Mouse (Mus musculus) left cerebral cortex, postnatal 14 days (tissue): Measurements from ENCODE around the gene Rap1b. TPM values are rescaled to one million over a fixed set of nuclear protein-coding genes. Genes with fewer than 3 reads are reported as not detected.
"Not testable (repeated sequence)": the region's sequence is repeated elsewhere in the genome, so short reads cannot be mapped to it uniquely, and the experiment has no call there.

Experiments used
- DNase-seq, 2 experiments: peaks; one replicate each; pipeline ENCODE4 v3.0.0; 2021 to 2022; ENCODE audit warnings: low spot score in 2 of 2, mixed read lengths in 1 of 2
- intact Hi-C: fragments of 180-260 bp; cut with DNase I; formaldehyde crosslinking; loops from one replicate; pipeline ENCODE4 v1.15.1; 2025
- long read RNA-seq, 2 experiments: library from polyadenylated mRNA; stranded (forward); transcript quantifications; one replicate each; pipeline ENCODE4 v2.0.0; 2021
- total RNA-seq, 2 experiments: library from RNA; stranded (reverse); gene quantifications; 2 replicates each; pipeline ENCODE4 v1.2.3; 2021

Rap1b gene
- total RNA-seq = 10 to 100 TPM; 76.6 to 76.7 TPM
- long read RNA-seq, experiment 1, transcript Rap1b-201 (8 exons, 2,724 nt) = major isoform, 196 of 211 reads
- long read RNA-seq, experiment 1, partial matches to known transcripts = 3 of 211 reads
- long read RNA-seq, experiment 1, other reads (novel, unspliced or antisense) = 12 of 211 reads
- long read RNA-seq, experiment 2, transcript Rap1b-201 (8 exons, 2,724 nt) = major isoform, 151 of 166 reads
- long read RNA-seq, experiment 2, partial matches to known transcripts = 3 of 166 reads
- long read RNA-seq, experiment 2, other reads (novel, unspliced or antisense) = 12 of 166 reads

DNA sequence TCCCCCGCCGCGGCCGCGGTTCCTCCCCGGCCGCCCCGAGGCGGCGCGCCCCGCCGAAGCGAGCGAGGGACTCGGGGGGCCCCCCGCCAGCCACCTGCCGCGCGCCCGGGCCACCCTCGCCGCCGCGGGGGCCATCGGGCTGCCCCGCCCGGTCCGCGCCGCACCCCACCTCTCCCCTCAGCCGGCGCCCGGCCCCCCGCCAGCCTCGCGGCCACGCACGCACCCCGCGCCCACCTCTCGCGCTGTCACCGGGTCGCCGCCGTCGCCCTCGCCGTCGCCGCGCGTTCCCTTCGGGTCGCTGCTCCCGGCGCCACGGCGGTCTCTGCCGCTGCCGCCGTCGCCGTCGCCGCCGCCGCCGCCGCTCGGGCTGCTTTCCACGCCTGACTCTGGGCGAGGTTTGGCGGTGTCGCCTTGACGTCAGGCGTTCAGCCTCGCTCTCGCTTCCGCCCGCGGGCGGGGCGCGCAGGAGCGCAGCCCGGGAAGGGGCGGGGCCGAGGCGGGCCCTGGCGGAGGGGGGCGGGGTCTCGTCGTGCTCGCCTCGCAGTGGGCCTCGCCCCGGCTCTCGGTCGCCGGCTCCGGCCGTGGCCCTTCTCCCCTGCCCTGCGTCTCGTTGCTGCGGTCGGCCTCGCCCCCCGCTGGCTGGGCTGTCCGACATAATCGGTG lies at the start of gene Rap1b:
Rap1b (minus strand) TSS at position 439 of the 663 bp plus-strand sequence.
- intact Hi-C loops = loop anchor here (2.0 to 5.0 kb wide), 2 partner anchors 53 to 262 kb away; partner anchors contain the start of gene Nup107
- DNase-seq = peak; percentile 95 to 96

DNA sequence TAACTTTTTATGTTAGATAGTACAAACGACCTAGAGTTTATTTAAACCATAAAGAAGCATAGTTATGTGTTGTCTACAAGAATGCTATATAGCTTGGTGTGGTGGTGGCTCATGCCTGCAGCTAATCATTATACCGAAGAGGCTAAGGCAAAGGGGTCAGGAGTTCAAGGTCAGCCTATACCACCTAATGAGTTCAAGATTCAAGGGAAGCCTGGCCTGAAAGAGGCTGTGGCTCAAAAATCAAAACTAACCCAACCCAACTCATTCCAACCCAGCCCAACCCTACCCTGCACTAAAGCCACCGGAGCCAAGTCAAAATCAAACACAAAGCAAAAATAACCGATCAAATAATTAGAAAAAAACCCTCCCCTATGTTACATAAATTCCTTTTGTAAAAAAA lies 49.4 kb upstream of the Rap1b start:
- intact Hi-C loops = no loop called here

DNA sequence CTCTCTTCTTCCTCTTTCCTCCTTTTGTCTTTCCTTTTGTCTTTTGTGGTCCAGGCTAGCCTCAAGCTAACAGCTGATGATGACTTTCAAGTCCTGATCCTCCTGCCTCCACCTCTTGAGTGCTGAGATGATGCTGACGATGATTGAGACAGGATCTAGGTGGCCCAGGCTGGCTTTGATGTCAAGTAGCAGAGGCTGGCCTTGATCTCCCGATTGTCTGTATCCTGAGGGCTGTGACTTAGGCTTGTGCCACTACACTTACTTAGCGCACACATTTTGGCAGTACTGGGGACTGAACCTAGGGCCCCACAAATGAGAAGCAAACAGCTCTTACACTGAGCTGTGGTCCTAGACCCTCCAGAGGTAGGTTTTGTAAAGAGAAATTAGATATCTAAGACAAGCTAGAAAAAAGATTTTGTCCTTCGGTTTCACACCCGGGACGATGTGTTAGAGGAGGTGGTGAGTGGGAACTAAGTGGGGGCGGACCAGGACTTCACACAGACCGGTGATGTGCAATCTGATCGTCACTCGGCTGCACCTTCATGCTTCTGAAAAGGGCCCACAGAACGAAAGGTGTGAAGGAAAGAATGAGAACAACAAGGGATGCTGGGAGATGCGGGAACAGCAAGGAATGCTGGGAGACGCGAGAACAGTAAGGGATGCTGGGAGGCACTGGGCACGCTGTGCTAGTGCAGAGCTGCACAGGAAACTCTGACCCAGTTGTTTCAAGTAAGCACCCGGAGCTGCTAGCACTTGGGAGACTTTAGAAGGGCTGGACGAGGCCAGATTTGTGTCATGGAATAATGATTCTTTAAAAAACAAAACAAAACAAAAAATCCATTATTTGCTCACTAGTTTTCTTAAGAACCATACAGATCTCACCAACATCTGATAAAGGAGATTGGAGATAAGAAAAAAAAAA lies 48.5 kb upstream of the Rap1b start:
- intact Hi-C loops = no loop called here
- no peak for DNase-seq

More for the DNA sequence above, 49.4 kb upstream of the Rap1b start:
- DNase-seq = no peak

DNA sequence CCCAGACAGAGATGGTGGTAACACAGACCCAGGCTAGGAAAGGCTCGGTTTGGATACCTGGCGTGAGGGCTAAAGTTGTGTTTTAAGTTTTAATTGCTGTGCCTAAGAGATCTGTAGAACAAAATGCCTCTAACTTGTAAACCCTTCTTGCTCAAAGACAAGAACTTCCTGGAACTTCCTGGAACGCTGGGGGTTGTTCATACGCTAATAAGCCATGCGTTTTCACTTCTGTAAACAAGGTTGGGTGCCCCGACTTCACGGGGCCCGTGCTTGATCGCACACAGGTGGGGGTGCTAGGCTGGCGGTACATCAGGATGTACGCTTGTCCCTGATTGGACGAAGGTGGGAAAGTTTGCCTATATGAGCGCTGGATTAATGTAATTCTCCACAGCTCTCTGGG lies 47.3 kb upstream of the Rap1b start:
- DNase-seq, intact Hi-C loops: not testable (repeated sequence)

DNA sequence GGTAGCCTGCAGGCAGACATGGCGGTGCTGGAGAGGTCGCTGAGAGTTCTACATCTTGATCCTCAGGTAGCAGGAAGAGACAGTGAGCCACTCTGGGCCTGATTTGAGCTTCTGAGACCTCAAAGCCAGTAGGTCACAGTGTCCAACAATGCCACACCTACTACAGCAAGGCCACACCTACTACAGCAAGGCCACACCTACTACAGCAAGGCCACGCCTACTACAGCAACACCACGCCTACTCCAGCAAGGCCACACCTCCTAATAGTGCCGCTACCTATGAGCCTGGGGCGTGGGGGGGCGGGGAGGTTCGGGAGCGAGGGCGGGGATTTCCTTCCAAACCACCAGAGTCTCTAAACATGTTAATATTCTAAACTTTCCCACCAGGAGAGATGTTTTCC lies 45.5 kb upstream of the Rap1b start:
- intact Hi-C loops = no loop called here
- DNase-seq = no peak

DNA sequence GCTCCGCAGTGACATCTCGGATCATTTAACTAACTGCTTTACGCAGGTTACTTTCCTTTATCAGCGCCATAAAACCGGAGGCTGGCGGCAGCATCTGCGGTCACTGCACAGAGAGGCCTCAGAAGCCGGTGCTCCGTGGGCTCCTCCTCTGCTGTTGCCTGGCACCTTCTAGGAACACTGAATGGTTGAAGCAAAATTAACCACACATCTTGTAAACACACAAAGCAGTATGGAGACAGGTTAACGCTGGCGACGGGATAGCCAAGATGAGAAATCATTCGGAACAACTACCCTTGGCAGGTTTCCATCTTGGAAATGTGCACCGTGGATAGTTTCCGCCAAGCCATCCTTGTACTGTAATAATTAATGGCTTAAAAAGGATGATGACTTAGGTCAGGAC lies 43.0 kb upstream of the Rap1b start:
- intact Hi-C loops = no loop called here

DNA sequence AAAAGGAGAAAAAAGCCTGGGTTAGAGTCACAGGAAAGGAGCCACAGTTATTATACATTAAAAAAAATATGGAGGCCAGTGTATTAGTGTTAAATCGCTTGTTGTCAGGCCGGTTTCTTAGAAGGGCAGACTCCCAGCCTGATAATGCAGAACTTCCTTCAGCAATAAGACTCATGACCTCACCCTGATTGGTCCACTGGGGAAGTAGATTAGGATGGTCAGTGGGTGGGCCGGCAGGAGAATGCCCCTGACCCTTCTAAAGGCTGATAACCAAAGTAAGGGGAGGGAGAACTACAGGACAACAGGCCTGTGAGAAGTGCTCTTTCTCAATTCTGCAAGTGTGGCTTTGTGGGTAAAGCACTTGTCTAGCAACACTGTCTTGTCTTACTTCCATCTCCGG lies 39.5 kb upstream of the Rap1b start:
- intact Hi-C loops = no loop called here
- no peak for DNase-seq

More for the DNA sequence above, 43.0 kb upstream of the Rap1b start:
- no peak for DNase-seq

DNA sequence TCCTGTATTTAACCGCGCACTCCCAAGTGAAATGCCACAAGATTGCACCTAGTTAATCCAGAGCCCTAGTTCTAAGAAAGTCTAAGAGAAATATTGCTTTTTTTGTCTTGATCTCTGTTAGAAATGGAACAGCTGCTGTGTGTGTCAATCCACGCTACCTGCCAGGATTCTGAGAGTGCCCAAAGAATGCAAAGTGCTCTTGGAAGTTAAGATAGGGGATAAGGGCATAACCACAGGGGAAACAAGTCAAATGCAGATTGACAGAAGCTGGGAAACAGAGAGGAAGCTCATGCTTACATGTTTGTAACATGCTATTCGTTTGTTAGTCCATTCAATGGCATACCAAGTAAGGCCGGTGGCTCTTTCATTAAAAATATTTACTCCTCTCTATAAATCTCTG lies 38.9 kb upstream of the Rap1b start:
- no peak for DNase-seq
- intact Hi-C loops = no loop called here

DNA sequence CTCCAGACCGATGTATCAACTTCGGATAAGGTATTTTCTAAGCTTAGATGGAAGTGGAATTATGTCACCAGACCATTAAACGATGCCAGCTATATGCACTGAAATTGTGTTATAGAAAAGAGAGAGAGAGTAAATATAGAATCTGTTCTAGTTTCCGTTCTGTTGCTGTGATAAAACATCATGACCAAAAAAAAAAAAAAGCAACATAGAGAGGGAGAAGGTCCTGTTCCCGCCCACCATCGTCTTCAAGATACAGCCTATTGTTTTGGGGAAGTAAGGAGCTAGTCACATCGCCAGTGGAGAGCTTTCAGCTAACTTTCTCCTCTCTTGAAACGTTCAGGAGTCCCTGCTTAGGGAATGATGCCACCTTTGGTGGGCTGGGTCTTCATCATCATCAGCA lies 37.6 kb upstream of the Rap1b start:
- DNase-seq = no peak
- intact Hi-C loops = no loop called here

DNA sequence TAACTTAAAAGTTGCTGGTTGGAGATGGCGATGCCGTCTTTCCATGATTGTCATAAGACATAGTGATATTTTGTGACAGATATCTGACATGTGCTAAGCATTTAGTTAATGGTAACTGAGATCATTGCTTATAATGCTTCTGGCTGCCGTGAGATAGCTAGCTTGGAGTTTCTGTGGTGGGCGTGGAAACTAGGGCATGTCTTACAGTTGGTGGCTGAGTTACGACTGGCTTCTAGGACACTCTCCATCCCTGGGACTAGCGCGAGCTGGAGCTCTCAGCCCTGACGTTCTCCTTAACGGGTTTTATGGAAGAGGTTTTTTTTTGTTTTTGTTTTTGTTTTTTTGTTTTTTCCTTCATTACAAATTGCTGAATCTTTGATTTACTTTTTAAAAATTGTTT lies 32.8 kb upstream of the Rap1b start:
- intact Hi-C loops = no loop called here
- peak in 1 of 2 experiments; percentile 40 for DNase-seq

DNA sequence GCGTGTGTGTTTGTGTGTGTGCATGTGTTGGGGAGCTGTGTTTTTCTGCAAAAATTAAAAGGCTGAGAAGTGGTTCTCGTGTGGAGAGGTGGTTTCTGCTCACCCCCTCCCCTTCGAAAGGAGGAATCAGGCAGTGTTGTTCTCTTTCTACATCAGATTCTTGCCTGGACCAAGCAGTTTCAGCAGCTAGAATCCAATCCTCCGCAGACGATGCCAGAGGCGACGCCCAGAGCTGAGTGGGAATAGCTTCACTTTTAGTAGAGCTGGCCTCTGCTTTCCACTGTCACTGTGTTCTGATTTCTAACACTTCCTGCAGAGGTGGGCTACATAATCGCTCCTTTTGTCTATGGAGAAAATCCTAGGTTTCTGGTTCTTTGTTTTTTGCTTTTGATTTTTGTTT lies 31.0 kb upstream of the Rap1b start:
- intact Hi-C loops = no loop called here
- DNase-seq = no peak

DNA sequence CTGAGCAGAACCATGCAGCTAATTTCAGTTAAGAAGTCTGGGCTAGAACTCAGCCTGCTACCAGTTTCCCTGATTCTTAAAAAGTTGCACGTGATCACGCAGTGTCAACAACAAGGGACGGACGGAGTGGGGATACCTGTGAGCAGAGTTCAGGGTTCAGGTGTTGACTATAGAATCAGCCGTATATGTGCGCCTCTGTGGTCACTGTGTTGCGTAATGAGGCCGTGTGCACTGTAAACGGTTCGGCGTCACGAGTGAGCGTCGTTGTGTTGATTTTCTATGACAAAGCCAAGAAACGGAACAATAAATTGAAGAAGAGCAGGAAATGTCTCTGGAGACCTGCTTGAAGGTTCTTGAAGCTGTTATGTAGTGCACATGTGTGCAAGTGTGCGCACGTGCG lies 30.6 kb upstream of the Rap1b start:
- intact Hi-C loops = no loop called here
- no peak for DNase-seq

DNA sequence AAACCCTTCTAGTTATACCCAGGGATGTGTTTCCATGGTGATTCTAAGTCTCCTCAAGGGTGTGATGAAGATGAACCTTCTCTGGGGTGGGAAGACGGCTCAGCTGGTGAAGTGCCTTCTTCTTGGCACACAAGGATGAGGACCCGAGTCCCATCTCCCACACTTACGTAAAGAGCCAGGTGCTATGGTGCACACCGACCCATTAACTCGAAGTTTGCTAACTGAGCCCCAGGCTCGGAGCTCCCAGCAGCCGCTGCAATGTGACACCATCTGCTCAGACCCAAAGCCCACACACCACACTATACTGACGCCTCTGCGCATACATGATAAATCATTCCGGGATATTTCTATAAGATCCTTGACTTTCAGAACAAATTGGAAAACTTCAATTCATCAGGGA lies 29.1 kb upstream of the Rap1b start:
- intact Hi-C loops = no loop called here
- peak; percentile 56 to 64 for DNase-seq

DNA sequence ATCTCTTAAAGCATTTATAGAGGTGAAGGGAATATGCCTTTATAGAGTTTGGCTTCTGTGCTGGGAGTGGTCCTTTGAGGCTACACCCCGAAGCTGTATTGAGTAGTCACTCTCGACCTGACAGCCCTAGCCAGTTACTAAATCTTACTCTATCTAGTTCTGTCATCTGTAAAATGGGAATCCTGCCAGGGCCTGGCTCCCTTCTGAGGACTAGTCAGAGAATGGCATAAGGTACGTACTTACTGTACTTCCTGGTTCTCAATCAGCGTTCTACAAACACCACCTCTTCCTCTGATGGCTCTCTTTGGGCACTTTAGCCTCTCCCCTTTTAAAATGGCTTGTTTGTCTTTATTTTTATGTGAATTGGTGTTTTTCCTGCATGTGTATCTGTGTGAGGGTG lies 28.1 kb upstream of the Rap1b start:
- intact Hi-C loops = no loop called here
- no peak for DNase-seq

DNA sequence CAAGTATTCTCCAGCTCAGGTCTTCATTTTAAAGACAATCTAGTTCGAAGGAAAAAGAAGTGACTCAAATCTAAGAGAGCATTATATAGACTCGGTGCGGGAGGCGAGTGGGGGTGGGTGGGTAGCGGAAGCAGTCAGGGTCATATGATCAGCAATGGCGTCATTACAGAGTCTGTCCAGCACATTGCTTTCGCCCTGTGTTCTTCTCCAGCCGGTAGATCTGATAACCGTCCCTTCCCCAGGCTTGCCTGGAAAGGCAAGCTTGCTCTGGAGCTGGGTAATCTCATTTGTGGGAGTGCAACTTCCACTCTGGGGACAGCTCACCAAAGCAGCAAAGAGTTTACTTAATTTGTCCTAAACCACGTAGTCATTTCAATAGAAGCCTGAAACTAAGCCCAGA lies 26.6 kb upstream of the Rap1b start:
- DNase-seq = no peak
- intact Hi-C loops = no loop called here

DNA sequence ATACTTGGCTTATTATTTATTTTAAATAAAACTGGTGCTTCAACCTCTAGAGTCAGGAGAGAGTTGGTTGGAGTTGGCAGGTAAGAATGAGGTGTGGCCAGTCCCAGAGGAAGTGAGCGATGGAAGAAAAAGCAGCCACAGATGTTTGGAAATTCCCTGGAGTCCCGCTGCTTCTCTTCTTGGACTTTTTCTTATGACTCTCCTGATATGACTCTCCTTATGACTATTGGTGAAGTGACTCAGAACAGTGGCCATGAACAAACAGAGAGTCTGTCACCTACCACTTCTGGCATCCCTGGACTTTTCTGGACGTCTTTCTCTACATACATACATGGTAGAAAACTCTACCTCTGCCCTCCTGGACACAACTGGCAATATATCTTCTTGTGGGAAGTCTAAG lies 21.5 kb upstream of the Rap1b start:
- no peak for DNase-seq
- intact Hi-C loops = no loop called here

DNA sequence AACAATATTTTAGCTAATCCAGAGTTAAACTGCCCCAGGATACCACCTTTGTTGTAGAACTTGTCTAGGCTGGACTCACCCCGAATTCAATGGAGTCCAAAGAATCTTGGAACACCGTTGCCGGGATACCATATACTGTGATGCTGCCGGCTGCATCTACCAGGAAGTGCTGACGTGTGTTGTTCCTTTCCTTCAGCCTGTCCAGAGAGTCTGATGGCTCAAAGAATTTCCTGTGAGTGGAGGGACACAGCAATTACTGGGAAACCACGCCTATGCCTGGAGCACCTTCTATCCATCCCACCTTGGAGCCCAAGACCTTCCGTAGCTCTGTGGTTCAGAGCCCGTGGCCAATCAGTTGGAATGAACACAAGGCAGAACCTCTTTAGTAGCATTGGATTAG lies 20.8 kb upstream of the Rap1b start:
- intact Hi-C loops = no loop called here
- DNase-seq = no peak

DNA sequence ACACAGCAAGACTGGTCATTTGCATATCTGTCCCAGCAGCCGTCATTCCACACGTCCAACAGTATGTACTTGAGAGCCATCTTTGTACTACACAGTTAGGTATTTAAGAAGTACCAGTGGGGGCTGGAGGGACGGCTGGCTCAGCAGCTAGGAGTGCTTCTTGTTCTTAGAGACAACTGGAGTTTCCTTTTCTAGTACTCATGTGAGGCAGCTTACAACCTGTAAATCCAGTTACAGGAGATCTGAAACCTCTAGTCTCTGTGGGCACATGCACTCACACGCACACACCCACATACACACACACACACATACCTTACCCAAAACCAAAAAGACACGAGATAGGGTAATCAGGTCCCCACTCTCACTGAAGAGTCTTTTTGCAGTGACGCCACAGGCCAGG lies 18.9 kb upstream of the Rap1b start:
- intact Hi-C loops = no loop called here
- no peak for DNase-seq

DNA sequence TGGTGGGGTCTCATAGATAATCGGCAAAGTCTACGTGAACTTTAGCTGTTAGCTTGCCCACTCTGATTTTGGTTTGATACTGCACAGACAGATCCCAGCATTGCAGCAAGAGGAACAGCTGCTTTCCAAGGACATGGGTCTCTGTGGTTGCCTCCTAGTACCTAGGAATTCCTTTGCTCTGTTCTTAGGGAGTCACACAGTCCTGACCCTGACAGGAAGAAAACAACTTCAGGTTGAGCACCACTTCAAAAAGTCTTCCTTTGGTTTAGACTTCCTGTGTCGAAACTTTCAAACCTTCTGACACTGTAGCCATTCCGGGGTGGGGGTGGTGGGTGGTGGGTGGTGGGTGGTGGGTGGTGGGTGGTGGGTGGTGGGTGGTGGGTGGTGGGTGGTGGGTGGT lies 18.4 kb upstream of the Rap1b start:
- intact Hi-C loops = no loop called here
- no peak for DNase-seq

DNA sequence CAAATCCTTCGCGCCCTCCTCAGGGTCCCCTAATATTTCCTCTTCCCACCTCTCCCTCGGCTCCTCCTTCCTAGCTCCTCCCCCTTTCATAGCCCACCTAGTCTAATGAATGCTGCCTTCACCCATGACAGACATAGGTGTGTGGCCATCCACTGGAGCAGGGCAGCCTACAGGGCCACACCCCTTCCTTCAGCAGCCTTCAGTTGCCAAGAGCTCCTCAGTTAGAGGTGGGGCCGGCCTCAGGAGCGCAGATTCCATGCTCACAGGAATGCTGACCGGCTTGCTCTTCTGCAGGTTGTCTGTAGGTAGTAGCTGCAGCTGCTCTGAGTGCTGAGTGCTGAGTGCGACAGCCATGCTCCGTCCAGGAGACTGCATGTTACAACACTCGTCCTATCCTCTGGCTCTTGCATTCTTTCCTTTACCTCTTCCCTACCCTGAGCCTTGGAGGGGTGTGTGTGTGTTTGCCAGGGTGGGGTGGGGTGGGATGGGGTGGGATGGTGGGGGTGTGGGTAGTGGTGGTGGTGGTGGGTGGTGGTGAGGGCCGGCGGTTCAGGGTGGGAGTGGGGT lies 16.3 kb upstream of the Rap1b start:
- DNase-seq = no peak
- intact Hi-C loops = no loop called here
